Mouse (Mus musculus): ENCODE measurements around the gene Adarb2. TPM values are rescaled to one million over a fixed set of nuclear protein-coding genes. Genes with fewer than 3 reads are reported as not detected.

The Adarb2 gene
- polyA plus RNA-seq, 1 experiment from 2014 or later = 13.2 TPM

DNA sequence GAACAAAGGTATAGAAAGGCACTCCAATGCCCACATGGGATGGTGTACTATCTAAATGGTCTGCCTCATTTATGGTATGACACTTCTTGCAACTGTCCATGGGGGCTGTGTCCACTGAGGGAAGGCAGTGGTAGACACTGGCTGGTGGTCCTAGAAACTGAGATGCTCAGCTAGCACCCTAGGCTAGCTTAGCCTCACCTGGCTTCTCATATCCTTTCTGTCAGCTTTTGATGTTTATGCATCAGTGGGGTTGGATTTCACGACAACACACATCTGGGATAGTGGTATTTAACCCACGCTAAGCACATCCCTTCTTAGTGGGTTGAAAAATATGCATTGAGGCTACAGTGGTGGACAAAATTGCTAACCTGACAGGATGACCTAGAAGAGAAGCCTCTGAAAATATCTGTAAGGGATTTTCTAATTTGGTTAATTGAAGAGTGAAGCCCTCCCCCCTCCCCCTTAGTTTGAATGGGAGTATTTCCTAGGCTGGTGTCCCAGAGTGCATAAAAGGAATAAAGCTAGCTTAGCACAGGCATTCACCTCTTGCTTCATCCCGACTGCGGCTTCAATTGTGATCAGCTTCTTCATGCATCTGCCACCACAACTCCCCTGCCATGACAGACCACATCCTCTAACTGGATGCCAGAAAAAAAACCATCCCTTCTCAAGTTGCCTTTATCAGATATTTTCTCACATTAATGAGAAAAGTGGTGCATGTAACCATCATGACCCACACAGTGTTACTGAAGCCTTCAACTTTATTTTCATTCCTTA is 197.8 kb downstream of the Adarb2 start:
- H3K9ac ChIP-seq = no peak overlapping the region
- no peaks in the 10 kb centered on the region for H3K9me3 ChIP-seq
- H3K36me3 ChIP-seq (replicated peaks) = no peaks in the 10 kb centered on the region
- no peaks in the 10 kb centered on the region for H3K4me1 ChIP-seq
- no peaks in the 10 kb centered on the region for H3K27me3 ChIP-seq
- no peak overlapping the region for H3K27ac ChIP-seq
- 49% methylated on average over 4 of the region's 4 CpGs for WGBS
- no peak for ATAC-seq (ENCODE audit: low FRiP score)
- H3K4me3 ChIP-seq (replicated peaks) = no peak overlapping the region
- no peak overlapping the region for H3K4me2 ChIP-seq

DNA sequence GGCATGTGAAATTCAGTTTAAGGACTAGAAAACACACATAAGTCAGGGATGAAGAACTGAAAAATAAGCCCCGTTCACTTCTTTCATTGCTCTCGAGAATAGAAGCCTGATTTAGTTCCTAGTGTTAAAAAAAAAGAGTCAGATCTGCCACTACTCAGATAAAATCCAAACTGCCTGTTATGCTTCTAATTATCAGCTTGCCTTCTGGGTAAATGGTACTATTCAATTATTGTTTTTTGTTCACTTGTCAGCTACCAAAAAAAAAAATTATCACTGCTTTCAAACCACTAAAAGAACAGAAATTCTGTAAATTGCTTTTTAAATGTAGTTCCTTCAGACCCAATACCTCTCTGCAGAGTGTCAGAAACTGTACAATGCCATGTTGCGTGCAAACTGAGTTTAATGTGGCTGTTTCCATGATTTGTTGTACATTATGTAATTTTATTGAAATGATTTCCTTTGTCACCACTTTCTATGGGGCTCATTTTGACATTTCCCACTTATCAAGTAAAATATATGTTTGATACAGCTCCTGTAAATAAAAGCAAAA is 199.7 kb downstream of the Adarb2 start:
- H3K4me1 ChIP-seq = no peaks in the 10 kb centered on the region
- H3K27ac ChIP-seq = no peak overlapping the region
- WGBS = 66% methylated on average over 3 of the region's 3 CpGs
- no peak overlapping the region for H3K9ac ChIP-seq
- no peaks in the 10 kb centered on the region for H3K27me3 ChIP-seq
- no peak for ATAC-seq (ENCODE audit: low FRiP score)
- H3K9me3 ChIP-seq = no peaks in the 10 kb centered on the region
- no peak overlapping the region for H3K4me2 ChIP-seq
- no peaks in the 10 kb centered on the region for H3K36me3 ChIP-seq (replicated peaks)
- H3K4me3 ChIP-seq (replicated peaks) = no peak overlapping the region

DNA sequence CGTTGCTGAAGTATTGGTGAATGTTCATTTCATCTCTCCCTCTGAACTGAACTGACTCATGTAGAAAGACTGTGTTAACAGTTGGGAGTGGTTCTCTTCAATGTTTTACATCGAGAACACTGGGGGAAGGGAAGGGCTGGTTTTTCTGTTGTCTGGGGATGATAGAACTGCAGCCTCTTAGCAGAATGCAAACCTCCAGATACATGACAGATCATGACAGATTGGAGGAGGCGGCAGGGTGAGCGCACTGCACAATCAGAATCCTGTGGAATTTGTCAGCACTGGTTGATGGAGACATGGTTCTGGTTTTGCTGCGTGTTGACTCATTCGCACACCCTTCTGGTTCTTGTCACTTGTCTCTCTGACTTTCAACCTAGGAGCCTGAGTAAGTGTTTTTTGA is 203.4 kb downstream of the Adarb2 start:
- no peak overlapping the region for H3K9ac ChIP-seq
- H3K27me3 ChIP-seq = no peaks in the 10 kb centered on the region
- no peaks in the 10 kb centered on the region for H3K4me1 ChIP-seq
- H3K27ac ChIP-seq = no peak overlapping the region
- H3K36me3 ChIP-seq (replicated peaks) = no peaks in the 10 kb centered on the region
- no peak overlapping the region for H3K4me2 ChIP-seq
- no peak for ATAC-seq (ENCODE audit: low FRiP score)
- H3K4me3 ChIP-seq (replicated peaks) = no peak overlapping the region
- H3K9me3 ChIP-seq = no peaks in the 10 kb centered on the region
- WGBS = 91% methylated on average over 6 of the region's 6 CpGs

- H3K36me3 ChIP-seq (replicated peaks) = no peaks in the 10 kb centered on the region
- no peak overlapping the region for H3K4me2 ChIP-seq
- H3K27me3 ChIP-seq = no peaks in the 10 kb centered on the region
- no peak overlapping the region for H3K4me3 ChIP-seq (replicated peaks)
- H3K9me3 ChIP-seq = no peaks in the 10 kb centered on the region
- no peak overlapping the region for H3K9ac ChIP-seq
- H3K27ac ChIP-seq = no peak overlapping the region
- ATAC-seq (ENCODE audit: low FRiP score) = peak; percentile 55; the same call in 1 of the 2 replicates
- no peaks in the 10 kb centered on the region for H3K4me1 ChIP-seq
- 77% methylated on average over 5 of the region's 5 CpGs for WGBS
Measured at GRCm38 (mm10) chr13:8410353-8411318, 208.0 kb downstream of the Adarb2 start.

DNA sequence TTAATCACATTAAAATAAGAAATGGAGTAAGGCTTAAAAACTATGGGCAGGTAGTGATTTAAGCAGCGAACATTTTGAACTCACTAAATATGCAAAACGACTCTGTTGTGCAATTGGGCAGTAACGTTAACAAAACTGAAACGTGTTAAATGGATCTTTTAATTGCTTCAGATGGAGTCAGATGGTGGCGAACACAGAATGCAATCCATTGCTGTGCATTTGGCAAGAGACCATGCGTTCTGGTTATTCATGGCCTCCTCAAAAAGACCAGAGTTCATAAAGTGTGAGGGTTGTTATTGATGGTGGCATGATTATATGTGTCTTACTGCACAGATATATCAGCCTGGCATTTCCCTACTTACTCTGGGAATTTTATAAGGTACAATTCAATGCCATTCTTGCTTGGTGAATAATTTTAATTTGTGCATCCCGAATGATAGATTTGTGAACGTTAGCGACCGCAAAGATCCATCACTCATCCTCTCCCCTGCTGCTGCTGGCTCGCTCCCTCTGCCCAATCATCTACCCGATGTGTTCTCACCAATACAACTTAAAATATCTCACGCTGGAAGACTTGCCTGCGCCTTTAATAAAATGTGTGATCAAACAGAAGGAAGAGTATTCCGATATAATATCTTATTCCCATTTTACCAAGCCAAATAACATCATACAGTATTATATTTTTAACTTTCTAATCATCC is 221.5 kb downstream of the Adarb2 start:
- Histone ChIP-seq H3K4me2 (no peak overlapping the region), H3K27ac (no peak overlapping the region), H3K9me3 (no peaks in the 10 kb centered on the region), H3K4me1 (no peaks in the 10 kb centered on the region), H3K9ac (no peak overlapping the region), H3K27me3 (no peaks in the 10 kb centered on the region), H3K4me3 (replicated peaks) (no peak overlapping the region), H3K36me3 (replicated peaks) (no peaks in the 10 kb centered on the region)
- ATAC-seq (ENCODE audit: low FRiP score) = no peak
- 89% methylated on average over 15 of the region's 15 CpGs for WGBS

DNA sequence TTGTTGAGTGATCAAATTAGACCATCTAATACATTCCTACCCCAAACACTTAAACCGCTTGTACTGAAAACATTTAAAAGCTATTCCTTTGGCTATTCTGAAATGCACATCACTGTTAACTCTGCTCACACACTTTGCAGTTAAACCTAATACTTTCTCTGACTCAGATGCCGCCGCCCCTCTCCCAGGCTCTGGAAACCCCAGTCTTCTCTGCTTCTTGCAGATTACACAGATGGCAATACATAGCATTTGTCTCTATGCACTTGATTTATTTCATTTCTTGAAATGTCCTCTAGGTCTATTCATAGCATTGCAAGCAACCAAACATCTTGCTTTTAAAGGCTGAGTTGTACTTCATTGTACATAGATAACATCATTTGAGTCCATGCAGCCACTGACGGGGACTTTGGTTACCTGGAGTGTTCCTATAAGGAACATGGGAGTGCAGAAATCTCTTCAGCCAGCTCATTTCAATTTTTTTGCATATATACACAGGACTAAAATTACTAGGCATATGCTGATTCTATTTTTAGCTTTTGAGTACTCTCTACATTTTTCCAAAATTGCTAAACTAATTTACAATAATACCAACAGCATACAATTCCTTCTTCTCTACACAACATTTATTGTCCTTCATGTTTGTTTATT is 236.6 kb downstream of the Adarb2 start:
- no peak for ATAC-seq (ENCODE audit: low FRiP score)
- Histone ChIP-seq H3K4me1 (no peaks in the 10 kb centered on the region), H3K36me3 (replicated peaks) (no peaks in the 10 kb centered on the region), H3K9ac (no peak overlapping the region), H3K27me3 (no peaks in the 10 kb centered on the region), H3K27ac (no peak overlapping the region), H3K4me2 (no peak overlapping the region), H3K9me3 (no peaks in the 10 kb centered on the region), H3K4me3 (replicated peaks) (no peak overlapping the region)
- WGBS = 93% methylated on average over 4 of the region's 4 CpGs

DNA sequence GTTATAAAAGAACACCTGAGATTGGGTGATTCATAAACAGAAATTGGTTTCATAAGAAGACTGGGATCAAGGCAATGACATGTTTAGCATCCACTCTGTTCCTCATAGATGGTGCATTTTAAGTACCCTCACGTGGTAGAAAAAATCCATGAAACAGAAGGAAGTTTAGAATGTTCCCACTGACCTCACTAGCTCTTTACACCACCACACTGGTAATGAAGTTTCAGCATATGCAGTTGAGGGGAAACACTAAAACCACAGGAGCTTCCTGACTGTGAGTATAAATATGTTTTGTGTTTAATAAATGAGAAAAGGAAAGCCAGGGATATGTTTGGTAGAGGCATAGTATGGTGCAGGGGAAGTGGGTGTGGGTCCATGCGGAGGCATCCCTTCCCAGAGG is 242.7 kb downstream of the Adarb2 start:
- H3K4me1 ChIP-seq = no peaks in the 10 kb centered on the region
- H3K4me2 ChIP-seq = no peak overlapping the region
- no peaks in the 10 kb centered on the region for H3K27me3 ChIP-seq
- H3K9ac ChIP-seq = no peak overlapping the region
- no peak overlapping the region for H3K27ac ChIP-seq
- H3K9me3 ChIP-seq = no peaks in the 10 kb centered on the region
- WGBS = 89% methylated on average over 2 of the region's 2 CpGs
- H3K4me3 ChIP-seq (replicated peaks) = no peak overlapping the region
- no peaks in the 10 kb centered on the region for H3K36me3 ChIP-seq (replicated peaks)
- no peak for ATAC-seq (ENCODE audit: low FRiP score)

DNA sequence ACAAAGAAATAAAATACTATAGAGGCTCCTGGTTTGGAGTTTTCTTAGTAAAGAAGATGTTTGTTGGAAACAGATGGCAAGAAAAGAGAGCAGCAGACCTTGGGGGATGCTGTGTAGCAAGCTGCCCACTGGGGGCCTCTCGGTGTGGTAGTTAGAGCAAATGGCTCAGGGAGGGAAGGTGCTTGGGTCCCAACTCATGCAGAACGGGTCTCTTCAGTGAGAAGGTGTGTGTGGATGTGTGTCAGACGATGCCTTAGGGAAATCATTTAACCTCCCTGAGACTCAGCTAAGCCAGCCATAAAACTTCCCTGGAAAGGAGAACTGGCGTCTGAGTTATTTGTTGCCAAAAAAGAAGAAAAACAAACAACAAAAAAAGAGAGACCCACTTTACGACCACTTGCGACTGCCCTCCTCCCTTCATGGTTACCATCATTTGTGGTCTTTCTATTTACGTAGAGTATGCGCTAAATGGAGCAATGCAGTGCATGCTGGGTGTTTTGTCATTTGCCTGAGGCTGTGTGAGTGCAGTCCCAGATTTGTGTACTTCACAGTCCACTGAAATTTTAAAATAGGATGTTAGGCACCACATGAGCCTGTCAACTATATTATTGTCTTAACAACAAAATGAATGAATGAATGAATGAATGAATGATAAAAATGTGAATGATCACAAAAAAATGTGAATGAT is 245.7 kb downstream of the Adarb2 start:
- no peak for ATAC-seq (ENCODE audit: low FRiP score)
- Histone ChIP-seq H3K4me3 (replicated peaks) (no peak overlapping the region), H3K36me3 (replicated peaks) (no peaks in the 10 kb centered on the region), H3K9me3 (no peaks in the 10 kb centered on the region), H3K4me1 (no peaks in the 10 kb centered on the region), H3K27ac (no peak overlapping the region), H3K9ac (no peak overlapping the region), H3K4me2 (no peak overlapping the region), H3K27me3 (no peaks in the 10 kb centered on the region)
- 88% methylated on average over 8 of the region's 8 CpGs for WGBS

GRCm38 (mm10) chr13:8451581-8451980 is 248.9 kb downstream of the Adarb2 start:
- no peak for ATAC-seq (ENCODE audit: low FRiP score)
- Histone ChIP-seq H3K4me2 (no peak overlapping the region), H3K27me3 (no peaks in the 10 kb centered on the region), H3K27ac (no peak overlapping the region), H3K4me3 (replicated peaks) (no peak overlapping the region), H3K9ac (no peak overlapping the region), H3K4me1 (no peaks in the 10 kb centered on the region), H3K9me3 (no peaks in the 10 kb centered on the region), H3K36me3 (replicated peaks) (no peaks in the 10 kb centered on the region)
- 77% methylated on average over 4 of the region's 4 CpGs for WGBS

GRCm38 (mm10) chr13:8456886-8457285 is 254.2 kb downstream of the Adarb2 start:
- no peak for ATAC-seq (ENCODE audit: low FRiP score)

DNA sequence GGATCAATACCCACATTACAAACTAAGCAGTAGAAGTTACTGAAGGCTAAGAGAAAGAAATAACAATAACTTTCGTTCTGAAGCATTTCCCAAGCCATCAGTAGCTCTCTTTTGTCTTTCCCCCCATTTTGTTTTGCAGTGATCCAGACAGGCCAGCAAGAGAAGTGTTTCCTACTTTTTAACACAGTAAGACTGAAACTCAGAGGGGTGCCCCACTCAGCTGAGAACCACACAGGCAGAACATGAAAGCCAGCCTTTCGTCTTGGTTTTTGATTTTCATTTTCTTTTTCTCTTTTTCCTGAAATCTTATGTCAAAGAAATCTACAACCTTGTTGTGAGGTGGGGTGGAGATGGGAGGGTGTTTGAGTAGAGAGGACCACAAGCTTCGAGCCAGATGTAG is 255.2 kb downstream of the Adarb2 start:
- WGBS = 67% methylated on average over 3 of the region's 3 CpGs
- ATAC-seq (ENCODE audit: low FRiP score) = no peak
- no peaks in the 10 kb centered on the region for H3K36me3 ChIP-seq (replicated peaks)

More at GRCm38 (mm10) chr13:8456886-8457285, 254.2 kb downstream of the Adarb2 start:
- H3K4me2 ChIP-seq = no peak overlapping the region
- no peak overlapping the region for H3K4me3 ChIP-seq (replicated peaks)
- no peaks in the 10 kb centered on the region for H3K27me3 ChIP-seq
- no peak overlapping the region for H3K9ac ChIP-seq
- no peak overlapping the region for H3K27ac ChIP-seq
- H3K4me1 ChIP-seq = no peaks in the 10 kb centered on the region
- H3K9me3 ChIP-seq = no peaks in the 10 kb centered on the region
- H3K36me3 ChIP-seq (replicated peaks) = no peaks in the 10 kb centered on the region
- 86% methylated on average over 3 of the region's 3 CpGs for WGBS

More for the DNA sequence above, 255.2 kb downstream of the Adarb2 start:
- no peak overlapping the region for H3K27ac ChIP-seq
- H3K4me3 ChIP-seq (replicated peaks) = no peak overlapping the region
- no peak overlapping the region for H3K9ac ChIP-seq
- H3K4me2 ChIP-seq = no peak overlapping the region
- no peaks in the 10 kb centered on the region for H3K4me1 ChIP-seq
- no peaks in the 10 kb centered on the region for H3K9me3 ChIP-seq
- no peaks in the 10 kb centered on the region for H3K27me3 ChIP-seq
